Mouse (Mus musculus) liver, adult 2 months (tissue): ENCODE measurements around the gene Zdhhc13.

Experiments used
- CTCF ChIP-seq: fragments of 200-500 bp; IDR thresholded peaks from 2 replicates; pipeline ENCODE4 v1.5.1; 2011; ENCODE audit warnings: low read depth, low read length, control low read depth
- POLR2A ChIP-seq: fragments of 200-500 bp; IDR thresholded peaks from 2 replicates; pipeline ENCODE4 v1.6.1; 2011; ENCODE audit warnings: low read length, control low read depth; ENCODE audit not compliant: insufficient read depth; ENCODE audit errors: extremely low read depth

GRCm38 (mm10) chr7:48834989-48835626 lies 46.3 kb downstream of the Zdhhc13 start:
- no peak for TF ChIP-seq POLR2A
- no peak for TF ChIP-seq CTCF
